Mouse (Mus musculus): ENCODE measurements around the gene Rcan2.

The Rcan2 gene

DNA sequence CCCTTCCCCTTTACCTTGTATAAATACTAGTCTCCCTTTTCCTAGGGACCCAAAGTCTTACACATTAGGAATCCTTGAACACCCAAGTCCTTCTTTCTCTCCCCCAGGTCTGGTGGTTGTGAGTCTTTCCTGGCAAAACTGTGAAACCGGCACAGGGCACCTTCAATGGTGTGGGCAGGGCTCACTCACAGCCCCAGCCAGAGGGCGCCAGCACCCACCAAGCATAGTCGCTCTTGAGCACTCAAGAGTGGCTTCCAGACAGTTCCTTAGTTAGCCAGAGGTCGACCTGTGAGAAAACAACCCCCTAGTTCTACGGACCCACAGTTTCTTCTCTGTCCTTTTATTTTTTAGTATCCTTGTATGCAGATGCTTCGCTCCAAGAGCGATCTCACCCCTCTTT is at the start of gene Rcan2:
TSS of gene Rcan2 (plus strand) at position 275 of the 400 bp plus-strand sequence.
- in situ Hi-C loops (cut with MboI; ENCODE audit: unreplicated experiment in 2 of 2) = no loop called here

- in situ Hi-C loops (cut with MboI; ENCODE audit: unreplicated experiment in 2 of 2) = no loop called here
Measured at GRCm38 (mm10) chr17:43752811-43753210, 48.3 kb upstream of the Rcan2 start.

DNA sequence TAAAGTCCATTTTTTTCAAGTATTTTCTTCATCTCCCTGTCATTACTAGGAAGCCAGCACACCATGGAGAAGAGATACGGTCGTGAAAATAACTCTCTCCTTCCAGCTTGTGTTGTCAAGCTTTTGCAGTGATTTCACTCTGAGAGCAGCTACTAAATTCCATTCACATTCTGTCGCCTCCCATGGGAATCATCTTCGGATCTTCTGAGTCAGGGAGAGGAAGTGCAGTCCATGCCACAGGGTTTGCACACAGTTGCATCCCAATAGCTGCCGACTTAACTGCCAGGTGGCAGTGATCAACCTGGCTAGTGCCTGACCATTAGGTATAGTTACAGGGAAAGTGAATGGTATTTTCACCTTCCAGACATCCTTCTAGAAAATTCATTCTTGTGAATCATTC is 46.5 kb upstream of the Rcan2 start:
- in situ Hi-C loops (cut with MboI; ENCODE audit: unreplicated experiment in 2 of 2) = no loop called here

DNA sequence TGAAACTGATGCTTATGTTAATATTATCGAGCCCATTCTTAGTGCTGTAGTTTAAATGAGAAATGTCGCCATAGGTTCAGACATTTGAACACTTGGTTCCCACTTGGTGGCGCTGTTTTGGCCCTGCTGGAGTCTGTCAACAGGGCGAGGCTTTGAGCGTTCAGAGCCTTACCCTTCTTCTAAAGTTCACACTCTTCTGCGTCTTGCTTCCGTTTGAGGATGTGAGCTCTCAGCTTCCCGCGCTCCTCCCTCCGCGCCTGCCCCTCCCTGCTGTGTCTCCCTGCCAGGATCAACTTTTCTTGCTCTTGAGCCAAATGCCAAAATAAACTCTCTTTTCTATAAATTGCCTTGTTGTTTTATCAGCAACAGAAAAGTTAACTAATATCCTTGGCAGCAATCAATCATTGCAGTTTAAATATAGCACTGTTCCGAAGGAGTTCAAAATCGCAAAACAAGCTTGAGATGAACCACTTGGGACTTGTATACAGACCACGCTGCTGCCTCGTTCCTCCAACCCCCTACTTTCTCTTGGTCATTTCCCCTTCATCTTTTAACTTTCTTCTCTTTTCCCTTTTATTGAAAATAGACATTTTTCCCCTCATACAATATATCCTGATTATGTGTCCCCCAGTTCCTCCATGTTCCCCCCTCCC is 42.4 kb upstream of the Rcan2 start:
- in situ Hi-C loops (cut with MboI; ENCODE audit: unreplicated experiment in 2 of 2) = no loop called here

- in situ Hi-C loops (cut with MboI; ENCODE audit: unreplicated experiment in 2 of 2) = no loop called here
Measured at GRCm38 (mm10) chr17:43784531-43784930, 16.6 kb upstream of the Rcan2 start.

- in situ Hi-C loops (cut with MboI; ENCODE audit: unreplicated experiment in 2 of 2) = no loop called here
Measured at GRCm38 (mm10) chr17:43788222-43788621, 12.9 kb upstream of the Rcan2 start.

GRCm38 (mm10) chr17:43789376-43789775 is 11.8 kb upstream of the Rcan2 start:
- in situ Hi-C loops (cut with MboI; ENCODE audit: unreplicated experiment in 2 of 2) = no loop called here

DNA sequence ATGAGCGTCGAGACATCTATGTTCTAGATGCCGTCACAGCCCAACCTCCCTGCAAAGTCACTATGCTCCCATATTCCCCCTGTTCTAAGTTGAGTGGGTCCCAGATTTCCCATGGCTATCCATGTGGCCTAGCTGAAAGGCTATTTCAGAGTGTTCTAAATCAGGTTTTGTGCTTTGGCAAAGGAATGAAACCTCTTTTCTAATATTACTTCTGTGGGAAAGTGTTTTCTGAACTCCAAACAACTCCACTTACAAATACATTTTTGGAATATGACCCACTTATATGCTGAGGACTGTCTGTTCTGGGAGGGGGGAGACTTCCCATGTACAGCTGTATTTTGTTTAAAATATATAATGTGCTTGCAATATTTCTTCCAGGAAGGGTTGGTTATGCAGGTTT is 9.4 kb upstream of the Rcan2 start:
- in situ Hi-C loops (cut with MboI; ENCODE audit: unreplicated experiment in 2 of 2) = no loop called here

- in situ Hi-C loops (cut with MboI; ENCODE audit: unreplicated experiment in 2 of 2) = no loop called here
Measured at GRCm38 (mm10) chr17:43794731-43795280, 6.3 kb upstream of the Rcan2 start.

- in situ Hi-C loops (cut with MboI; ENCODE audit: unreplicated experiment in 2 of 2) = no loop called here
Measured at GRCm38 (mm10) chr17:43801595-43802373, 633 bp downstream of the Rcan2 start.

GRCm38 (mm10) chr17:43802414-43802813 is 1.3 kb downstream of the Rcan2 start:
- in situ Hi-C loops (cut with MboI; ENCODE audit: unreplicated experiment in 2 of 2) = no loop called here

- in situ Hi-C loops (cut with MboI; ENCODE audit: unreplicated experiment in 2 of 2) = no loop called here
Measured at GRCm38 (mm10) chr17:43803111-43803510, 2.0 kb downstream of the Rcan2 start.

- in situ Hi-C loops (cut with MboI; ENCODE audit: unreplicated experiment in 2 of 2) = no loop called here
Measured at GRCm38 (mm10) chr17:43803764-43804163, 2.6 kb downstream of the Rcan2 start.

GRCm38 (mm10) chr17:43806841-43807240 is 5.7 kb downstream of the Rcan2 start:
- in situ Hi-C loops (cut with MboI; ENCODE audit: unreplicated experiment in 2 of 2) = no loop called here

- in situ Hi-C loops (cut with MboI; ENCODE audit: unreplicated experiment in 2 of 2) = no loop called here
Measured at GRCm38 (mm10) chr17:43811453-43811852, 10.3 kb downstream of the Rcan2 start.

DNA sequence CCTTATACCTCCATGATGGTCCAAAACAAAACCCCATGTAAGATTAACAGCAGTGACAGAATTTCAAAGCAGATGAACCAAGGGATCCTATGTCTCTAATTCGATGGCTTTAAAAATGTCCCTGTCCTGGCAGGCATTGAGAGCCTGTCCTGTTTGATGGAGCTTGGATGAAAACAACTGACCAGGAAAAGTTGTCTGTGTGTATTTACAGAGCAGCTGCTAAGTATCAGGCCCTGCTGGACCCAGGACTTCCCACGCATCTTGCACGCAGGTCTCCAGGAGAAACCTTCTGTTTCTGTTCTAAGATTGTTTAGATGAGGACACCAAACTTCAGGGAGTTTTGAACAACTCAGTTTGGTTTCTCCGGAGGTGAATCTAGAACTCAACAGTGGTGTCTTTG is 14.2 kb downstream of the Rcan2 start:
- in situ Hi-C loops (cut with MboI; ENCODE audit: unreplicated experiment in 2 of 2) = no loop called here

DNA sequence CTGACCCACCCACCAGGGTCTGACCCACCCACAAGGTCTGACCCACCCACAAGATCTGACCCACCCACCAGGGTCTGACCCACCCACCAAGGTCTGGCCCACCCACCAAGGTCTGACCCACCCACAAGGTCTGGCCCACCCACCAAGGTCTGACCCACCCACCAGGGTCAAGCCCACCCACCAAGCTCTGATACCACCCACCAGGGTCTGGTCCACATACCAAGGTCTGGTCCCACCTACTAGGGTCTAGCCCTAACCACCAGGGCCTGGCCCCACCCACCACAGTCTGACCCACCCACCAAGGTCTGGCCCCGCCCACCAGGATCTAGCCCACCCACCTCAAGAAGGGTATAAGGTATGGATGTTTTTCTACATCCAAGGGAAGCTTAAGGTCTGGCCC is 15.3 kb downstream of the Rcan2 start:
- in situ Hi-C loops (cut with MboI; ENCODE audit: unreplicated experiment in 2 of 2) = no loop called here

DNA sequence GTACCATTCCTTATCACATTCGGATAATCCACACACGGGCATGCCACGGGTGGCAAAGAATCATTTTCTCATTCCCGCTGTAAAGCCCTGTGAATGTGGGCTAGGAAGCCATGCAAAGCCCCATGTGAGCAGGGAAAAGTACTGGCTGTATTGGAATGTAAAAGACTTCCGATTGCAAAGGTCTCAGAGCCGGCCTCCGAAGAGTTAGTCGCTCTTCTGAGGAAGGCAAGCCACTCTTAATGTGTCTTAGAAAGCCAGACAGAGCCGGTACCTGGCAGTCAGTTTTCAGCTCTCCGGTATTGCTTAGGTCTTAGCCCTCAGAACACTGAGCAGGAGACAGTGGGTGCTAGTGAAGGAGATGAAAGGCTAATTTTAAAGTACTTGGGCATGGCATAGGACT is 16.0 kb downstream of the Rcan2 start:
- in situ Hi-C loops (cut with MboI; ENCODE audit: unreplicated experiment in 2 of 2) = no loop called here

GRCm38 (mm10) chr17:43818390-43818789 is 17.2 kb downstream of the Rcan2 start:
- in situ Hi-C loops (cut with MboI; ENCODE audit: unreplicated experiment in 2 of 2) = no loop called here

DNA sequence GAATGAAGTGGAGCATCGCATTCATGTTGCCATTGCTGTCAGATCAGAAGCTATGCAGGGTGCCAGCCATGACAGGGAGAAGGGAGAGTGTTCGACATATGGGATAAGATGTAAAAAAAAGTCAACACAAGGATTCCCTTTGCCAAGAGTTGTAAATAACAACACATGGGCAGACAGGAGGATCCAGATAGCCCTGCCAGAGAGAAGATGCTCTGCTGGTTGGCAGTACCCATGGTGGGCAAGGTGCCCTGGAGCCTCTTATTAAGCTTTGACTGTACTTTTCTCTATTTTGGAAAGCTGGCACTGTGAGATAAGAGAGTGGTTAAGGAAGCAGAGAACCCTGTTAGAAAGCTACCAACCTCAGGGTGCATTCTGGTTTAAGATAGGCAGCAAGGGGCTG is 19.8 kb downstream of the Rcan2 start:
- in situ Hi-C loops (cut with MboI; ENCODE audit: unreplicated experiment in 2 of 2) = no loop called here

DNA sequence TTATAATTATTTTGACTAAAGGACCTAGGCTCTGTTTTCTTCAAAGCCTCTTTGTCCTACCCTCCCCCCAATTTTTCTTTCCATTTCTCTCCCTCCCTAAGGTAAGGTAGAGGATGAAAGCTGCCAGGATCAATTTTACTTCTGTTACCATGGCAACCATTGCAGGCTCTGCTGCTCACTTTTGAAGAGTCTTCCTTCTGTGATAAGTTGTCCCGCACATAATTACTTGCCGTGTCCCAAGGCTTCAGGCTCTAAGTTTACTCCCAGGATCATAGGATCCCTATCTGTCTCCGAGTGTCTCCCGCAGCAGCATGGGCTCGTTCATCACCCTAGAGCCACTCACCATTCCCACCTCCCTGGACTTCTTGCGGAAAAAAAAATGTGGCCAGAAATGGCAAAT is 21.1 kb downstream of the Rcan2 start:
- in situ Hi-C loops (cut with MboI; ENCODE audit: unreplicated experiment in 2 of 2) = no loop called here

DNA sequence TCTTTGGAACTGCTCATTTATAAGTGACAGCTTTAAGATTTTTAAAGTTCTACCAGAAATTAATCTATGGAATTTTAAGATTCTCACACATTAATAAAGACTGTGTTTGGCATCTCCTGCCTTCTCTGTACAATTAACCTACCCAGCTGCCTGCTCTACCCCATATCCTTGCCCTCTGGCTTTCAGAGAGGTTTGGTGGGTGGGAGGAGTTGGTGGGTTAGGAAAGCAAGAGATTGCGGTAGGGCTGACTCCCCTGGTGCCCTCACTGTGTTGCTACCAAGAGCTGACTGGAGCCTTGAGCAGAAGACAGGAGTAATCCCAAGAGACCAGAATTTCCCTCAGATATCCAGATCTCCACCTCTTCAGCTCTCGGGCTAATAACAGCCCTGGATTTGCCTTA is 21.5 kb downstream of the Rcan2 start:
- in situ Hi-C loops (cut with MboI; ENCODE audit: unreplicated experiment in 2 of 2) = no loop called here

All from v-Abl transformed pro-B cells (cell line).